Comparison of ENCODE assay signal across 8 mouse cellular contexts in genomic region chr2:73892464-73893296, GRCm38 (mm10). TPM values are rescaled to one million over a fixed set of nuclear protein-coding genes. Genes with fewer than 3 reads are reported as not detected.
A peak's percentile ranks its signal among the peaks of the same experiment; 100 is the strongest.
DNase-seq lines count a peak whose midpoint lies in the region; ATAC-seq and TF ChIP-seq lines count a peak whose summit lies in the region.

Atf2 (minus strand) TSS chr2:73892639.

- TF ChIP-seq CTCF in gastrocnemius, adult 2 months (IDR thresholded peaks at IDR 0.05) = no peak
- TF ChIP-seq CTCF in hindbrain, postnatal 0 days (IDR thresholded peaks at IDR 0.05; ENCODE audit: low read depth) = no peak
- TF ChIP-seq CTCF in left cerebral cortex, adult 2 months (IDR thresholded peaks at IDR 0.05) = no peak

- no peaks in the 10 kb centered on the region for H3K9me3 ChIP-seq in hindbrain, postnatal 0 days (ENCODE audit: low read length)

- H3K4me3 ChIP-seq in gastrocnemius, adult 2 months = peak within 1 kb of the TSS; percentile 97
- H3K4me3 ChIP-seq in hindbrain, postnatal 0 days (ENCODE audit: low read length) = peak within 1 kb of the TSS; percentile 74
- H3K4me3 ChIP-seq in left cerebral cortex, adult 2 months = peak within 1 kb of the TSS; percentile 99

- ATAC-seq in common myeloid progenitor, adult 5-6 weeks (replicated peaks; ENCODE audit: low read depth, poor library complexity, severe bottlenecking) = peak; percentile 93
- ATAC-seq in hindbrain, postnatal 0 days = peak; percentile 98
- peak; percentile 93 for ATAC-seq in megakaryocyte, adult 5-6 weeks (ENCODE audit: poor library complexity, severe bottlenecking)

- H3K9ac ChIP-seq in hindbrain, postnatal 0 days (replicated peaks; ENCODE audit: low read length) = peak within 1 kb of the TSS; percentile 82

- peak within 1 kb of the TSS; percentile 62 for H3K4me2 ChIP-seq in hindbrain, postnatal 0 days (ENCODE audit: low read depth, low read length)

- under 1% methylated on average over 63 of the region's 63 CpGs for WGBS in hindbrain, postnatal 0 days

- DNase-seq in ZHBTc4 (ENCODE audit: low read depth, low spot score) = peak; percentile 100
- DNase-seq in gastrocnemius, adult 2 months = peak; percentile 100
- peak; percentile 100 for DNase-seq in hindbrain, postnatal 0 days (ENCODE audit: low spot score)
- peak; percentile 97 to 99 for DNase-seq in left cerebral cortex, adult 2 months (ENCODE audit: extremely low spot score in 1 of 2, low spot score in 2 of 2)
- peak; percentile 98 to 99 for DNase-seq in right cerebral cortex, adult 2 months (ENCODE audit: low spot score in 2 of 2)
- DNase-seq in urinary bladder, postnatal 14 days (ENCODE audit: low spot score) = peak; percentile 100

- intact Hi-C loops in gastrocnemius, adult 2 months (cut with DNase I) = loop anchor here (1.0 kb wide), 1 partner anchor 19 kb away; the partner anchor contains the start of gene Atp5g3
- intact Hi-C loops in left cerebral cortex, adult 2 months (cut with DNase I) = loop anchor here (1.0 to 5.0 kb wide), 3 partner anchors 18 to 320 kb away; partner anchors contain the start of gene Chn1

- peak within 1 kb of the TSS; percentile 98 for H3K27ac ChIP-seq in gastrocnemius, adult 2 months
- peak within 1 kb of the TSS; percentile 91 for H3K27ac ChIP-seq in hindbrain, postnatal 0 days
- H3K27ac ChIP-seq in left cerebral cortex, adult 2 months = peak within 1 kb of the TSS; percentile 99

- 0 out of 2 replicates have a peak, but pooled peaks cover 3% of the 10 kb centered on the region for H3K4me1 ChIP-seq in hindbrain, postnatal 0 days (ENCODE audit: insufficient read depth, low read length)

- no peaks in the 10 kb centered on the region for H3K36me3 ChIP-seq in hindbrain, postnatal 0 days (ENCODE audit: insufficient read depth, low read length)

- H3K27me3 ChIP-seq in hindbrain, postnatal 0 days (ENCODE audit: insufficient read depth, low read length) = no peaks in the 10 kb centered on the region

RNA-seq across cellular contexts. Expression of gene Atf2, which starts in this region (rescaled TPM):
- total RNA-seq in common myeloid progenitor, adult 5-6 weeks (2017) = 35.5 and 63.1 TPM in 2 replicates
- total RNA-seq in gastrocnemius, adult 2 months (2021) = 10 to 100 TPM; 25.2 to 27.5 TPM
- total RNA-seq in hindbrain, postnatal 0 days (2014; rRNA removed) = 67.2 and 78.9 TPM in 2 replicates
- polyA plus RNA-seq in hindbrain, postnatal 0 days (2015; fragmentation: Nextera tagmentation; extraction: Ambion mirVana) = 82.2 and 87.7 TPM in 2 replicates
- total RNA-seq in left cerebral cortex, adult 2 months (2021) = 100 to 1,000 TPM; 163 to 167 TPM
- 79.4 and 91.9 TPM in 2 replicates for total RNA-seq in megakaryocyte, adult 5-6 weeks (2015)
- 42.1 and 42.3 TPM in 2 replicates for total RNA-seq in megakaryocyte, adult 5-6 weeks (2017)

Comparison
In these comparisons a context has a peak if more than half of its experiments do, and no peak if none do; other contexts are left out.
1. Peak in every context shown above with its lines: DNase-seq, ATAC-seq, H3K4me3 ChIP-seq and H3K27ac ChIP-seq.